Mouse (Mus musculus): ENCODE measurements around the gene Kmt5a. TPM values are rescaled to one million over a fixed set of nuclear protein-coding genes. Genes with fewer than 3 reads are reported as not detected.

Gene Kmt5a
- polyA plus RNA-seq, 1 experiment from 2014 or later, result 63.3 TPM

- 81% methylated on average over 5 of the region's 5 CpGs for WGBS
- Histone ChIP-seq H3K4me2 (no peak overlapping the region), H3K4me1 (replicated peaks) (no peaks in the 10 kb centered on the region), H3K4me3 (no peak overlapping the region), H3K27ac (no peak overlapping the region), H3K9me3 (replicated peaks) (no peaks in the 10 kb centered on the region), H3K27me3 (no peaks in the 10 kb centered on the region), H3K9ac (no peak overlapping the region), H3K36me3 (peaks cover 60% of the 10 kb centered on the region)
- ATAC-seq (replicated peaks; ENCODE audit: insufficient number of reproducible peaks, insufficient read depth, low FRiP score, low read depth), result no peak
These were observed 23.7 kb downstream of the Kmt5a start for GRCm38 (mm10) chr5:124463462-124463861.

GRCm38 (mm10) chr5:124464905-124465304, 25.2 kb downstream of the Kmt5a start:
- H3K4me3 ChIP-seq, result no peak overlapping the region
- no peak overlapping the region for H3K27ac ChIP-seq
- H3K9ac ChIP-seq, result no peak overlapping the region
- no peak overlapping the region for H3K4me2 ChIP-seq
- no peaks in the 10 kb centered on the region for H3K4me1 ChIP-seq (replicated peaks)
- H3K36me3 ChIP-seq, result peaks cover 56% of the 10 kb centered on the region
- no peaks in the 10 kb centered on the region for H3K27me3 ChIP-seq
- ATAC-seq (replicated peaks; ENCODE audit: insufficient number of reproducible peaks, insufficient read depth, low FRiP score, low read depth), result no peak
- H3K9me3 ChIP-seq (replicated peaks), result no peaks in the 10 kb centered on the region

GRCm38 (mm10) chr5:124467766-124468165, 28.0 kb downstream of the Kmt5a start:
- no peak overlapping the region for H3K4me3 ChIP-seq
- 89% methylated on average over 1 of the region's 1 CpGs for WGBS
- no peak overlapping the region for H3K27ac ChIP-seq
- ATAC-seq (replicated peaks; ENCODE audit: insufficient number of reproducible peaks, insufficient read depth, low FRiP score, low read depth), result no peak
- no peaks in the 10 kb centered on the region for H3K9me3 ChIP-seq (replicated peaks)
- H3K36me3 ChIP-seq, result peaks cover 29% of the 10 kb centered on the region
- no peaks in the 10 kb centered on the region for H3K27me3 ChIP-seq
- no peak overlapping the region for H3K4me2 ChIP-seq
- H3K9ac ChIP-seq, result no peak overlapping the region
- no peaks in the 10 kb centered on the region for H3K4me1 ChIP-seq (replicated peaks)

- Histone ChIP-seq H3K4me1 (replicated peaks) (no peaks in the 10 kb centered on the region), H3K36me3 (peaks cover 23% of the 10 kb centered on the region), H3K9ac (no peak overlapping the region), H3K4me2 (no peak overlapping the region), H3K4me3 (no peak overlapping the region), H3K9me3 (replicated peaks) (no peaks in the 10 kb centered on the region), H3K27me3 (no peaks in the 10 kb centered on the region), H3K27ac (no peak overlapping the region)
- 89% methylated on average over 7 of the region's 7 CpGs for WGBS
- no peak for ATAC-seq (replicated peaks; ENCODE audit: insufficient number of reproducible peaks, insufficient read depth, low FRiP score, low read depth)
These were observed 28.6 kb downstream of the Kmt5a start for GRCm38 (mm10) chr5:124468365-124468764.

- H3K36me3 ChIP-seq, result peaks cover 21% of the 10 kb centered on the region
- no peak overlapping the region for H3K4me2 ChIP-seq
- H3K4me3 ChIP-seq, result no peak overlapping the region
- WGBS, result 91% methylated on average over 6 of the region's 6 CpGs
- H3K4me1 ChIP-seq (replicated peaks), result no peaks in the 10 kb centered on the region
- no peak for ATAC-seq (replicated peaks; ENCODE audit: insufficient number of reproducible peaks, insufficient read depth, low FRiP score, low read depth)
- no peaks in the 10 kb centered on the region for H3K9me3 ChIP-seq (replicated peaks)
- H3K9ac ChIP-seq, result no peak overlapping the region
- no peaks in the 10 kb centered on the region for H3K27me3 ChIP-seq
- no peak overlapping the region for H3K27ac ChIP-seq
These were observed 29.8 kb downstream of the Kmt5a start for GRCm38 (mm10) chr5:124469486-124469885.

- no peak overlapping the region for H3K27ac ChIP-seq
- H3K36me3 ChIP-seq, result peaks cover 21% of the 10 kb centered on the region
- no peak for ATAC-seq (replicated peaks; ENCODE audit: insufficient number of reproducible peaks, insufficient read depth, low FRiP score, low read depth)
- H3K27me3 ChIP-seq, result no peaks in the 10 kb centered on the region
- no peak overlapping the region for H3K4me2 ChIP-seq
- H3K4me3 ChIP-seq, result no peak overlapping the region
- 76% methylated on average over 6 of the region's 6 CpGs for WGBS
- H3K9me3 ChIP-seq (replicated peaks), result no peaks in the 10 kb centered on the region
- no peak overlapping the region for H3K9ac ChIP-seq
- peaks cover 4% of the 10 kb centered on the region; the same call in 1 of the 2 replicates for H3K4me1 ChIP-seq (replicated peaks)
These were observed 31.0 kb downstream of the Kmt5a start for GRCm38 (mm10) chr5:124470591-124471171.

GRCm38 (mm10) chr5:124478873-124479204, 39.1 kb downstream of the Kmt5a start:
- no peak overlapping the region for H3K4me3 ChIP-seq
- peak overlapping the region; percentile 78 for H3K27ac ChIP-seq
- no peaks in the 10 kb centered on the region for H3K27me3 ChIP-seq
- no peaks in the 10 kb centered on the region for H3K36me3 ChIP-seq
- H3K9me3 ChIP-seq (replicated peaks), result no peaks in the 10 kb centered on the region
- H3K4me2 ChIP-seq, result peak overlapping the region; percentile 84
- H3K9ac ChIP-seq, result no peak overlapping the region
- peaks cover 13% of the 10 kb centered on the region for H3K4me1 ChIP-seq (replicated peaks)
- 73% methylated on average over 1 of the region's 1 CpGs for WGBS
- no peak for ATAC-seq (replicated peaks; ENCODE audit: insufficient number of reproducible peaks, insufficient read depth, low FRiP score, low read depth)

GRCm38 (mm10) chr5:124480119-124480518, 40.4 kb downstream of the Kmt5a start:
- Histone ChIP-seq H3K36me3 (no peaks in the 10 kb centered on the region), H3K27me3 (no peaks in the 10 kb centered on the region), H3K4me2 (no peak overlapping the region), H3K27ac (peak overlapping the region; percentile 10; the same call in 1 of the 2 replicates), H3K4me3 (no peak overlapping the region), H3K4me1 (replicated peaks) (peaks cover 24% of the 10 kb centered on the region), H3K9ac (no peak overlapping the region), H3K9me3 (replicated peaks) (no peaks in the 10 kb centered on the region)
- 49% methylated on average over 4 of the region's 4 CpGs for WGBS
- ATAC-seq (replicated peaks; ENCODE audit: insufficient number of reproducible peaks, insufficient read depth, low FRiP score, low read depth), result no peak

- no peaks in the 10 kb centered on the region for H3K36me3 ChIP-seq
- no peak overlapping the region for H3K9ac ChIP-seq
- H3K4me1 ChIP-seq (replicated peaks), result peaks cover 20% of the 10 kb centered on the region
- H3K27me3 ChIP-seq, result no peaks in the 10 kb centered on the region
- ATAC-seq (replicated peaks; ENCODE audit: insufficient number of reproducible peaks, insufficient read depth, low FRiP score, low read depth), result no peak
- H3K4me2 ChIP-seq, result no peak overlapping the region
- no peak overlapping the region for H3K4me3 ChIP-seq
- 89% methylated on average over 4 of the region's 4 CpGs for WGBS
- H3K9me3 ChIP-seq (replicated peaks), result no peaks in the 10 kb centered on the region
- no peak overlapping the region for H3K27ac ChIP-seq
These were observed 42.0 kb downstream of the Kmt5a start for GRCm38 (mm10) chr5:124481714-124482113.

- Histone ChIP-seq H3K4me1 (replicated peaks) (peaks cover 20% of the 10 kb centered on the region), H3K27ac (peak overlapping the region; percentile 98), H3K9ac (peak overlapping the region; percentile 62), H3K4me2 (peak overlapping the region; percentile 67), H3K36me3 (no peaks in the 10 kb centered on the region), H3K9me3 (replicated peaks) (no peaks in the 10 kb centered on the region), H3K27me3 (no peaks in the 10 kb centered on the region), H3K4me3 (peak overlapping the region; percentile 66)
- no peak for ATAC-seq (replicated peaks; ENCODE audit: insufficient number of reproducible peaks, insufficient read depth, low FRiP score, low read depth)
- 3% methylated on average over 13 of the region's 13 CpGs for WGBS
These were observed 42.8 kb downstream of the Kmt5a start for GRCm38 (mm10) chr5:124482436-124482965.

GRCm38 (mm10) chr5:124482966-124483654, 43.4 kb downstream of the Kmt5a start, which contains the start of gene Snrnp35:
Gene Snrnp35 (plus strand): TSS chr5:124483134.
- H3K4me2 ChIP-seq, result peak within 1 kb of the TSS; percentile 67
- H3K9me3 ChIP-seq (replicated peaks), result no peaks in the 10 kb centered on the region
- no peaks in the 10 kb centered on the region for H3K27me3 ChIP-seq
- H3K4me3 ChIP-seq, result peak within 1 kb of the TSS; percentile 66
- H3K4me1 ChIP-seq (replicated peaks), result peaks cover 18% of the 10 kb centered on the region
- H3K36me3 ChIP-seq, result no peaks in the 10 kb centered on the region
- H3K27ac ChIP-seq, result peak within 1 kb of the TSS; percentile 98
- ATAC-seq (replicated peaks; ENCODE audit: insufficient number of reproducible peaks, insufficient read depth, low FRiP score, low read depth), result peak; percentile 94
- under 1% methylated on average over 48 of the region's 48 CpGs for WGBS
- H3K9ac ChIP-seq, result peak within 1 kb of the TSS; percentile 62
